Mouse (Mus musculus) forebrain, embryonic 15.5 days (tissue): Measurements from ENCODE around the gene Arih2. TPM values are rescaled to one million over a fixed set of nuclear protein-coding genes. Genes with fewer than 3 reads are reported as not detected.

Experiments used
- ATAC-seq: fragments of 200-750 bp; cut with Nextera tagmentation; replicated peaks from 2 replicates; pipeline ENCODE4 v1.8.0; 2017; ENCODE audit warnings: mild to moderate bottlenecking, moderate TSS enrichment, moderate library complexity
- H3K27ac ChIP-seq: fragments of 300-500 bp; sonication (generic); replicated peaks from 2 replicates; pipeline ENCODE4 v1.5.1; 2015; ENCODE audit warnings: mild to moderate bottlenecking, inconsistent platforms
- H3K27me3 ChIP-seq: fragments of 300-500 bp; sonication (generic); 2 replicates; pipeline ENCODE4 v1.6.1; 2015; ENCODE audit warnings: inconsistent platforms
- H3K36me3 ChIP-seq: fragments of 300-500 bp; sonication (generic); 2 replicates; pipeline ENCODE4 v1.6.1; 2015; ENCODE audit warnings: mild to moderate bottlenecking, inconsistent platforms
- H3K4me1 ChIP-seq: fragments of 300-500 bp; sonication (generic); 2 replicates; pipeline ENCODE4 v1.6.1; 2015; ENCODE audit warnings: inconsistent platforms
- H3K4me2 ChIP-seq: fragments of 300-500 bp; sonication (generic); replicated peaks from 2 replicates; pipeline ENCODE4 v1.6.1; 2015; ENCODE audit warnings: mild to moderate bottlenecking, inconsistent platforms
- H3K4me3 ChIP-seq: fragments of 300-500 bp; sonication (generic); 2 replicates; pipeline ENCODE4 v1.5.1; 2015; ENCODE audit warnings: mild to moderate bottlenecking, inconsistent platforms
- H3K9ac ChIP-seq: fragments of 300-500 bp; sonication (generic); replicated peaks from 2 replicates; pipeline ENCODE4 v1.6.1; 2015; ENCODE audit warnings: mild to moderate bottlenecking, inconsistent platforms
- H3K9me3 ChIP-seq: fragments of 300-500 bp; sonication (generic); 2 replicates; pipeline ENCODE4 v1.6.1; 2016; ENCODE audit warnings: inconsistent platforms
- WGBS: fragments of 180-500 bp; shearing (Covaris S2); methylation state at CpG from one replicate; pipeline ENCODE4 v1.1.7; 2015; ENCODE audit warnings: mixed read lengths; 5-methylcytosine and 5-hydroxymethylcytosine counted together
- polyA plus RNA-seq: library from polyadenylated mRNA; unstranded; fragments of >200 nt; fragmentation: Nextera tagmentation; extraction: Ambion mirVana; gene quantifications from 2 replicates; pipeline ENCODE4 v1.2.1, GENCODE M21; 2015

The Arih2 gene
- polyA plus RNA-seq = 54.3 and 60.8 TPM in 2 replicates

GRCm38 (mm10) chr9:108648611-108649560 is at the start of gene Arih2:
TSS of gene Arih2 (minus strand) at chr9:108649386.
- WGBS = under 1% methylated on average over 111 of the region's 112 CpGs
- H3K4me1 ChIP-seq = peaks cover 24% of the 10 kb centered on the region
- peak within 1 kb of the TSS; percentile 70 for H3K4me2 ChIP-seq
- H3K27me3 ChIP-seq = no peaks in the 10 kb centered on the region
- H3K36me3 ChIP-seq = no peaks in the 10 kb centered on the region
- peak within 1 kb of the TSS; percentile 85 for H3K4me3 ChIP-seq
- H3K9me3 ChIP-seq = no peaks in the 10 kb centered on the region
- H3K9ac ChIP-seq = peak within 1 kb of the TSS; percentile 91
- peak within 1 kb of the TSS; percentile 93 for H3K27ac ChIP-seq
- ATAC-seq = peak; percentile 99

GRCm38 (mm10) chr9:108694533-108694932 is 45.3 kb upstream of the Arih2 start:
- Histone ChIP-seq H3K9me3 (no peaks in the 10 kb centered on the region), H3K4me2 (peak overlapping the region; percentile 60; the same call in 1 of the 2 replicates), H3K27ac (no peak overlapping the region), H3K36me3 (peaks cover 4% of the 10 kb centered on the region; the same call in 1 of the 2 replicates), H3K4me1 (peaks cover 28% of the 10 kb centered on the region), H3K4me3 (no peak overlapping the region), H3K9ac (no peak overlapping the region), H3K27me3 (no peaks in the 10 kb centered on the region)
- WGBS = 94% methylated on average over 1 of the region's 1 CpGs
- no peak for ATAC-seq

- no peak for ATAC-seq
- H3K4me1 ChIP-seq = peaks cover 31% of the 10 kb centered on the region
- H3K36me3 ChIP-seq = peaks cover 4% of the 10 kb centered on the region; the same call in 1 of the 2 replicates
- peak overlapping the region; percentile 4; the same call in 1 of the 2 replicates for H3K4me3 ChIP-seq
- no peak overlapping the region for H3K27ac ChIP-seq
- no peaks in the 10 kb centered on the region for H3K27me3 ChIP-seq
- H3K4me2 ChIP-seq = peak overlapping the region; percentile 60
- H3K9ac ChIP-seq = no peak overlapping the region
- 65% methylated on average over 4 of the region's 4 CpGs for WGBS
- H3K9me3 ChIP-seq = no peaks in the 10 kb centered on the region
Observed at GRCm38 (mm10) chr9:108693946-108694345, 44.8 kb upstream of the Arih2 start.

GRCm38 (mm10) chr9:108692226-108693041 is 43.2 kb upstream of the Arih2 start:
- WGBS = under 1% methylated on average over 86 of the region's 92 CpGs
- peak overlapping the region; percentile 69 for H3K27ac ChIP-seq

GRCm38 (mm10) chr9:108691846-108692225 is 42.6 kb upstream of the Arih2 start:
- Histone ChIP-seq H3K4me1 (peaks cover 33% of the 10 kb centered on the region), H3K9me3 (no peaks in the 10 kb centered on the region), H3K27me3 (no peaks in the 10 kb centered on the region), H3K27ac (peak overlapping the region; percentile 69), H3K9ac (peak overlapping the region; percentile 70), H3K4me2 (peak overlapping the region; percentile 60), H3K4me3 (peak overlapping the region; percentile 72), H3K36me3 (no peaks in the 10 kb centered on the region)
- 1% methylated on average over 31 of the region's 42 CpGs for WGBS
- ATAC-seq = peak; percentile 89

More at GRCm38 (mm10) chr9:108692226-108693041, 43.2 kb upstream of the Arih2 start:
- no peaks in the 10 kb centered on the region for H3K9me3 ChIP-seq
- no peaks in the 10 kb centered on the region for H3K27me3 ChIP-seq
- H3K4me3 ChIP-seq = peak overlapping the region; percentile 72
- H3K4me2 ChIP-seq = peak overlapping the region; percentile 60
- H3K36me3 ChIP-seq = no peaks in the 10 kb centered on the region
- peak overlapping the region; percentile 70 for H3K9ac ChIP-seq
- H3K4me1 ChIP-seq = peaks cover 33% of the 10 kb centered on the region
- peak; percentile 81 for ATAC-seq

- ATAC-seq = peak; percentile 12; the same call in 1 of the 2 replicates
- 70% methylated on average over 8 of the region's 8 CpGs for WGBS
- Histone ChIP-seq H3K4me1 (peaks cover 33% of the 10 kb centered on the region), H3K27ac (peak overlapping the region; percentile 69; the same call in 1 of the 2 replicates), H3K4me2 (peak overlapping the region; percentile 60), H3K9ac (peak overlapping the region; percentile 70), H3K27me3 (no peaks in the 10 kb centered on the region), H3K9me3 (no peaks in the 10 kb centered on the region), H3K36me3 (no peaks in the 10 kb centered on the region), H3K4me3 (peak overlapping the region; percentile 72)
Observed at GRCm38 (mm10) chr9:108691371-108691770, 42.2 kb upstream of the Arih2 start.

- H3K27ac ChIP-seq = no peak overlapping the region
- no peak overlapping the region for H3K4me2 ChIP-seq
- peaks cover 33% of the 10 kb centered on the region for H3K4me1 ChIP-seq
- H3K4me3 ChIP-seq = no peak overlapping the region
- no peak for ATAC-seq
- H3K27me3 ChIP-seq = no peaks in the 10 kb centered on the region
- H3K9me3 ChIP-seq = no peaks in the 10 kb centered on the region
- H3K9ac ChIP-seq = no peak overlapping the region
- WGBS = 70% methylated on average over 6 of the region's 6 CpGs
- no peaks in the 10 kb centered on the region for H3K36me3 ChIP-seq
Observed at GRCm38 (mm10) chr9:108690914-108691313, 41.7 kb upstream of the Arih2 start.

- Histone ChIP-seq H3K9ac (no peak overlapping the region), H3K4me3 (no peak overlapping the region), H3K4me2 (no peak overlapping the region), H3K36me3 (peaks cover 3% of the 10 kb centered on the region; the same call in 1 of the 2 replicates), H3K27ac (no peak overlapping the region), H3K4me1 (peaks cover 33% of the 10 kb centered on the region), H3K27me3 (no peaks in the 10 kb centered on the region), H3K9me3 (no peaks in the 10 kb centered on the region)
- ATAC-seq = no peak
- 87% methylated on average over 1 of the region's 1 CpGs for WGBS
Observed at GRCm38 (mm10) chr9:108689993-108690392, 40.8 kb upstream of the Arih2 start.

GRCm38 (mm10) chr9:108689106-108689505 is 39.9 kb upstream of the Arih2 start, which contains the start of gene Prkar2a:
TSS of gene Prkar2a (plus strand) at chr9:108689314.
- Histone ChIP-seq H3K27ac (peak within 1 kb of the TSS; percentile 24; the same call in 1 of the 2 replicates), H3K4me2 (no peak within 1 kb of the TSS), H3K4me1 (peaks cover 24% of the 10 kb centered on the region), H3K9me3 (no peaks in the 10 kb centered on the region), H3K36me3 (peaks cover 4% of the 10 kb centered on the region; the same call in 1 of the 2 replicates), H3K27me3 (no peaks in the 10 kb centered on the region), H3K4me3 (no peak within 1 kb of the TSS), H3K9ac (no peak within 1 kb of the TSS)
- 31% methylated on average over 1 of the region's 1 CpGs for WGBS
- no peak for ATAC-seq

- no peak for ATAC-seq
- 74% methylated on average over 9 of the region's 9 CpGs for WGBS
- H3K4me1 ChIP-seq = peaks cover 17% of the 10 kb centered on the region
Observed at GRCm38 (mm10) chr9:108688451-108688850, 39.3 kb upstream of the Arih2 start.

GRCm38 (mm10) chr9:108687686-108688085 is 38.5 kb upstream of the Arih2 start:
- Histone ChIP-seq H3K4me1 (peaks cover 11% of the 10 kb centered on the region), H3K27ac (no peak overlapping the region), H3K9ac (no peak overlapping the region), H3K4me3 (no peak overlapping the region), H3K27me3 (no peaks in the 10 kb centered on the region), H3K9me3 (no peaks in the 10 kb centered on the region), H3K4me2 (no peak overlapping the region), H3K36me3 (peaks cover 8% of the 10 kb centered on the region)
- WGBS = 79% methylated on average over 2 of the region's 2 CpGs
- ATAC-seq = no peak

More at GRCm38 (mm10) chr9:108688451-108688850, 39.3 kb upstream of the Arih2 start:
- no peak overlapping the region for H3K4me2 ChIP-seq
- peaks cover 6% of the 10 kb centered on the region; the same call in 1 of the 2 replicates for H3K36me3 ChIP-seq
- H3K27ac ChIP-seq = no peak overlapping the region
- H3K9ac ChIP-seq = no peak overlapping the region
- H3K4me3 ChIP-seq = no peak overlapping the region
- H3K9me3 ChIP-seq = no peaks in the 10 kb centered on the region
- H3K27me3 ChIP-seq = no peaks in the 10 kb centered on the region
